Mouse (Mus musculus): Measurements from ENCODE around the gene Snx19. TPM values are rescaled to one million over a fixed set of nuclear protein-coding genes. Genes with fewer than 3 reads are reported as not detected.

The Snx19 gene
- polyA plus RNA-seq, 1 experiment from 2014 or later: 22.5 TPM

DNA sequence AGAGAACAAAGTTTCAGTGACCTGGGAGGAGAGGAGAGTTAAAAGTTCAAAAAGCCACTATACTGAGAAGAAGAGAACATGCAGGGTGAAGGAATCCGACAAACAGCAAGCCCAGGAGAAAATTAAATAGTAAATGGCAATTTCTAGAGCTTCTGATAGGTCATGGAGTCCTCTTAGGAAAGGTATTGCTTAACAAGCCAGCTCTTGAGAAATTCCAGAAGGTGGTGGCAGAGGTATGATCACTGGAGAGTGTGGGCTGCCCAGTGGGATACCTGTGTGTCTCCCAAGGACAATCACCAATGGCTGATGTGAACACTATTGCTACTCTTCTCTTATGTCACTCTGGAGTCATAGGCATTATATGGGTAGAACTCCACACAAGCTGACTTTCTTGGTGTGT, 19.2 kb downstream of the Snx19 start:
- ATAC-seq (ENCODE audit: low FRiP score): no peak
- no peaks in the 10 kb centered on the region for H3K4me1 ChIP-seq (replicated peaks)
- no peak overlapping the region for H3K4me3 ChIP-seq
- no peaks in the 10 kb centered on the region for H3K9me3 ChIP-seq
- H3K4me2 ChIP-seq: no peak overlapping the region
- no peak overlapping the region for H3K27ac ChIP-seq
- no peaks in the 10 kb centered on the region for H3K27me3 ChIP-seq
- H3K9ac ChIP-seq: no peak overlapping the region
- H3K36me3 ChIP-seq: peaks cover 77% of the 10 kb centered on the region
- WGBS: 84% methylated on average over 1 of the region's 1 CpGs

GRCm38 (mm10) chr9:30448459-30448858, 21.6 kb downstream of the Snx19 start:
- Histone ChIP-seq H3K4me2 (no peak overlapping the region), H3K27ac (no peak overlapping the region), H3K4me3 (no peak overlapping the region), H3K27me3 (no peaks in the 10 kb centered on the region), H3K36me3 (peaks cover 77% of the 10 kb centered on the region), H3K9me3 (no peaks in the 10 kb centered on the region), H3K4me1 (replicated peaks) (no peaks in the 10 kb centered on the region), H3K9ac (no peak overlapping the region)
- 0 out of 2 replicates have a peak, but pooled peaks have one; percentile 13 for ATAC-seq (ENCODE audit: low FRiP score)
- 38% methylated on average over 4 of the region's 4 CpGs for WGBS

DNA sequence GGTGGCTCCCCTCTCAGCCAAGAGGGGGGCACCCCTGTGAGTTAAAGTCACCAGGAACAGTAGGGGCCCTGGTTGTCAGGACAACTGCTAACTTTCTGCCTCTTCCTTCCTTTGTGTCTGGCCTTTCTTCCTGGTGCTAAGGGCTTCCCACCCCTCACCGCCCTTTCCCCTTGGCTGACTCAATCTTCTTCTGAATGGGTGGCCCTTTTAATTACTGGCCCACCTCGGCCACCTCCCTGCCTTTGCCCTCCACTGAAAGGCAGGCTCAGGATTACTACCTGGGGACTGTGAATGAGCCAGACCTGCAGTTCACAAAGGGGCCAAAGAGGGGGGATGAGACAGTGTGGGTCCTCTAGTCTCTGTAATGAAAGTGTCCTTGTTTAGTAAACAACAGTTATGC, 23.0 kb downstream of the Snx19 start:
- Histone ChIP-seq H3K4me2 (no peak overlapping the region), H3K4me1 (replicated peaks) (no peaks in the 10 kb centered on the region), H3K4me3 (no peak overlapping the region), H3K36me3 (peaks cover 70% of the 10 kb centered on the region), H3K9me3 (no peaks in the 10 kb centered on the region), H3K27ac (no peak overlapping the region), H3K9ac (no peak overlapping the region), H3K27me3 (no peaks in the 10 kb centered on the region)
- WGBS: 9% methylated on average over 2 of the region's 2 CpGs
- no peak for ATAC-seq (ENCODE audit: low FRiP score)

- Histone ChIP-seq H3K27me3 (no peaks in the 10 kb centered on the region), H3K4me2 (no peak overlapping the region), H3K36me3 (peaks cover 60% of the 10 kb centered on the region), H3K4me3 (no peak overlapping the region), H3K9me3 (no peaks in the 10 kb centered on the region), H3K4me1 (replicated peaks) (no peaks in the 10 kb centered on the region), H3K9ac (no peak overlapping the region), H3K27ac (no peak overlapping the region)
- WGBS: 71% methylated on average over 2 of the region's 2 CpGs
- ATAC-seq (ENCODE audit: low FRiP score): no peak
Observed at GRCm38 (mm10) chr9:30450834-30451233, 23.9 kb downstream of the Snx19 start.

DNA sequence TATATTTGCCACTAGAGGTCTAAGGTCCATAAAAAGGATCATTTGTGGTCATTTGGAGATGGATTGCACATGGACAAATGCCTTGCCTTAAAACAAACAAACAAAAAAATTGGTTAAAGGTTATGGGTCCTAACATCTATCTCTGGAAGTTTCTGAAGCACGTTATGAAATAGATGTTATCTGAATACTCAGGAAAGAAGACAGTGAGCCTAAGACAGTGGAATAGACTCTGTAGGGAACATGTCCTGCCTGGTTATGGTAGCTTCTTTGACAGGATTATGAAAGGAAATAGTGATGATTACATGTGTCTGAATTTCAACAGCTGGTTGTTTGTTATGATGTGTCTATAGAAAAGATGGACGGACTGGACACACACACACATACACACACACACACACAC, 27.6 kb downstream of the Snx19 start:
- no peak overlapping the region for H3K4me2 ChIP-seq
- peaks cover 58% of the 10 kb centered on the region for H3K36me3 ChIP-seq
- no peaks in the 10 kb centered on the region for H3K4me1 ChIP-seq (replicated peaks)
- no peak for ATAC-seq (ENCODE audit: low FRiP score)
- no peak overlapping the region for H3K4me3 ChIP-seq
- no peaks in the 10 kb centered on the region for H3K27me3 ChIP-seq
- H3K27ac ChIP-seq: no peak overlapping the region
- no peaks in the 10 kb centered on the region for H3K9me3 ChIP-seq
- no peak overlapping the region for H3K9ac ChIP-seq
- WGBS: 95% methylated on average over 2 of the region's 2 CpGs

DNA sequence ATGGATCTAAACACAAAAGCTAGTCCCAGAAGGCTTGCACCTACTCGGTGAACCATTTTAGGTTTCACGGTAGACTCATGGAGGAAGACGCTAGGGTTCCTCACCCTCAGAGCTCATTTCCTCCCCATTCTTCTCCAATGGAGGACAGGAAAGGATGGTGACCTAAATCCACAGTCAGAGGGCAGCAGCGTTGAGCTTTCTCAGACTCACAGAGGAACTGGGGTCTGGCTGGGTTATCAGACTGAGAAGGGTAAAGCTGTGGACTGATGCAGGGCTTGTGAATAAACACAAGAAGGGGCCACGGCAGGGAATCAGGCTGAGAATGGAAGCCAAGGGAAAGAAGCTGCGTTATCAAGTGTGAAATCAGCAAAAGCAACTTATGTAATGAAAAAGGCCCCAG, 29.3 kb downstream of the Snx19 start:
- WGBS: 83% methylated on average over 6 of the region's 6 CpGs
- H3K36me3 ChIP-seq: peaks cover 52% of the 10 kb centered on the region
- H3K27me3 ChIP-seq: no peaks in the 10 kb centered on the region
- no peaks in the 10 kb centered on the region for H3K4me1 ChIP-seq (replicated peaks)
- no peak overlapping the region for H3K9ac ChIP-seq
- H3K4me3 ChIP-seq: no peak overlapping the region
- no peak overlapping the region for H3K27ac ChIP-seq
- ATAC-seq (ENCODE audit: low FRiP score): no peak
- no peaks in the 10 kb centered on the region for H3K9me3 ChIP-seq
- H3K4me2 ChIP-seq: no peak overlapping the region

- H3K36me3 ChIP-seq: peaks cover 67% of the 10 kb centered on the region
- 81% methylated on average over 8 of the region's 8 CpGs for WGBS
- no peak overlapping the region for H3K9ac ChIP-seq
- no peaks in the 10 kb centered on the region for H3K4me1 ChIP-seq (replicated peaks)
- no peaks in the 10 kb centered on the region for H3K27me3 ChIP-seq
- H3K4me3 ChIP-seq: no peak overlapping the region
- no peak overlapping the region for H3K4me2 ChIP-seq
- no peaks in the 10 kb centered on the region for H3K9me3 ChIP-seq
- no peak overlapping the region for H3K27ac ChIP-seq
- no peak for ATAC-seq (ENCODE audit: low FRiP score)
Observed at GRCm38 (mm10) chr9:30460501-30460900, 33.6 kb downstream of the Snx19 start.

- Histone ChIP-seq H3K9ac (no peak overlapping the region), H3K36me3 (peaks cover 69% of the 10 kb centered on the region), H3K4me1 (replicated peaks) (no peaks in the 10 kb centered on the region), H3K9me3 (no peaks in the 10 kb centered on the region), H3K4me2 (no peak overlapping the region), H3K27me3 (no peaks in the 10 kb centered on the region), H3K4me3 (no peak overlapping the region), H3K27ac (no peak overlapping the region)
- 84% methylated on average over 4 of the region's 4 CpGs for WGBS
- no peak for ATAC-seq (ENCODE audit: low FRiP score)
Observed at GRCm38 (mm10) chr9:30464661-30465060, 37.8 kb downstream of the Snx19 start.

DNA sequence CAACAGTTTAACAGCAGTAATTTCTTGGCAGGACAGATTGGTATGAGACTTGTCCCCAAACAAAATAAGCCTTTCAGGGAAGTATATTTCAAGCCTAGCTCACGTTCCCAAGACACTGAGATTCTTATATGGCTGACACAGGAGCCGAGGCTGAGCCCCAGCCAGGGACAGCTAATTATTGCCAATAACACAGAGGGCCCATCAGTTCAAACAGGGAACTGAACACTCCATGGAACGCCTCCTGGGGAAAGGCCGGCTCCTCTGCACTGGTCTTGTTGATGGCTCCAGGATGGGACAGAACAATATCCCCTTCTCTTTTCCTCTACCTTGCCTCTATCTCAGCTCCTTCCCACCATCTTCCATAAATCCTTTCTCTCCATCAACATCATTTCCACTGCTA, 53.1 kb downstream of the Snx19 start:
- Histone ChIP-seq H3K27ac (no peak overlapping the region), H3K4me1 (replicated peaks) (no peaks in the 10 kb centered on the region), H3K9ac (no peak overlapping the region), H3K9me3 (no peaks in the 10 kb centered on the region), H3K4me3 (no peak overlapping the region), H3K27me3 (no peaks in the 10 kb centered on the region), H3K4me2 (no peak overlapping the region), H3K36me3 (no peaks in the 10 kb centered on the region)
- WGBS: 76% methylated on average over 4 of the region's 4 CpGs
- ATAC-seq (ENCODE audit: low FRiP score): no peak; the same call in 1 of the 2 replicates

DNA sequence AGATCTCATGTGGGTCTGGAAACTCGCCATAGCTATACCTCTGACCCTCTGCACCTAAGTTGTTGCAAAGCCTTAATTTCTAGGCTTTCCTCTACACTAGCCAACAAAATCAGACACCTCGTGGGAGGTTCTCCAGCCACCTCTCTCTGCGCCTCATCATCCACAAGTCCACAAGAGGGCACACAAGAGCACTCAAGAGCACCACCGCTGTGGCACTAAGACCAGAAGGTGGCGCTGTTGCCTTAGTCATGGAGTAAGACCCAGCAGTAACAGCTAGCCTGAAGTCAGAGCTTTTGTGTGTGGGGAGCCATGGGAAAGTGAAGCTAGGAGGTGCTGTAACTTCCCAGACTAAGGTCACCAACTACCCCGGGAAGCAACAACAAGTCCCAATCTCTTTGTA, 53.6 kb downstream of the Snx19 start:
- peak; percentile 91 for ATAC-seq (ENCODE audit: low FRiP score)
- Histone ChIP-seq H3K9me3 (no peaks in the 10 kb centered on the region), H3K36me3 (no peaks in the 10 kb centered on the region), H3K27ac (no peak overlapping the region), H3K4me1 (replicated peaks) (no peaks in the 10 kb centered on the region), H3K4me3 (no peak overlapping the region), H3K9ac (no peak overlapping the region), H3K27me3 (no peaks in the 10 kb centered on the region), H3K4me2 (no peak overlapping the region)
- WGBS: 1% methylated on average over 6 of the region's 6 CpGs

DNA sequence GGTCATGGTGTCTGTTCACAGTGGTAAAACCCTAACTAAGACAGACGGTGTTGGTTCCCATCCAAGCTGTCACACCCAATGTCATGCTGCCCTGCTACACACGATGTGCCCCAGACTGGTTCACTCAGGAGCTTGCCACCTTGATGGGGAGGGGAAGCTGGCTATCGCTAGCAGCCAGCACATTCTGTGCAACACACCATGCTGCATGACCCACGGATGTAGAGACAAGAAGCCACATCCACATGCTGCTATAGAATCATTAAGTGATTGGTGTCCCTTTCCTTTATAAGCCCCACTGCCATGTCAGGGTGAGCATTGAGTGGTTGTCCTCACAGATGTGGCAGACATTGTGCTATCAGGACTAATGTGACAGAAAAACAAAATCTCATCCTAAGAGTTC, 55.2 kb downstream of the Snx19 start:
- Histone ChIP-seq H3K4me2 (no peak overlapping the region), H3K27ac (no peak overlapping the region), H3K4me3 (no peak overlapping the region), H3K9me3 (no peaks in the 10 kb centered on the region), H3K36me3 (no peaks in the 10 kb centered on the region), H3K27me3 (no peaks in the 10 kb centered on the region), H3K9ac (no peak overlapping the region), H3K4me1 (replicated peaks) (no peaks in the 10 kb centered on the region)
- WGBS: 92% methylated on average over 4 of the region's 4 CpGs
- no peak for ATAC-seq (ENCODE audit: low FRiP score)

GRCm38 (mm10) chr9:30484183-30484582, 57.3 kb downstream of the Snx19 start:
- Histone ChIP-seq H3K27ac (no peak overlapping the region), H3K27me3 (no peaks in the 10 kb centered on the region), H3K4me2 (no peak overlapping the region), H3K36me3 (no peaks in the 10 kb centered on the region), H3K4me1 (replicated peaks) (no peaks in the 10 kb centered on the region), H3K9me3 (no peaks in the 10 kb centered on the region), H3K4me3 (no peak overlapping the region), H3K9ac (no peak overlapping the region)
- WGBS: 94% methylated on average over 3 of the region's 3 CpGs
- no peak for ATAC-seq (ENCODE audit: low FRiP score)

GRCm38 (mm10) chr9:30485161-30485560, 58.3 kb downstream of the Snx19 start:
- no peaks in the 10 kb centered on the region for H3K27me3 ChIP-seq
- no peaks in the 10 kb centered on the region for H3K36me3 ChIP-seq
- H3K9ac ChIP-seq: no peak overlapping the region
- no peak overlapping the region for H3K27ac ChIP-seq
- no peak overlapping the region for H3K4me2 ChIP-seq
- no peak overlapping the region for H3K4me3 ChIP-seq
- no peaks in the 10 kb centered on the region for H3K9me3 ChIP-seq
- no peaks in the 10 kb centered on the region for H3K4me1 ChIP-seq (replicated peaks)
- ATAC-seq (ENCODE audit: low FRiP score): no peak
- 93% methylated on average over 2 of the region's 2 CpGs for WGBS

GRCm38 (mm10) chr9:30488384-30488783, 61.5 kb downstream of the Snx19 start:
- no peaks in the 10 kb centered on the region for H3K9me3 ChIP-seq
- no peak for ATAC-seq (ENCODE audit: low FRiP score)
- no peaks in the 10 kb centered on the region for H3K27me3 ChIP-seq
- 92% methylated on average over 1 of the region's 1 CpGs for WGBS
- H3K27ac ChIP-seq: no peak overlapping the region
- no peak overlapping the region for H3K4me2 ChIP-seq
- no peak overlapping the region for H3K9ac ChIP-seq
- H3K36me3 ChIP-seq: no peaks in the 10 kb centered on the region
- H3K4me1 ChIP-seq (replicated peaks): no peaks in the 10 kb centered on the region
- H3K4me3 ChIP-seq: no peak overlapping the region

All from hindbrain, embryonic 13.5 days (tissue).